Mouse (Mus musculus) ES-E14 (cell line): ENCODE measurements at regions not wholly inside any gene's neighbourhood (a gene's known extent, or its start where the extent isn't known, plus 50 kb on each side); places are given as distances from the start of the nearest gene placed in this dataset.

ENCODE experiments used
- CHD2 ChIP-seq: IDR thresholded peaks from 2 replicates; pipeline ENCODE4 v1.6.1; 2014; ENCODE audit warnings: mild to moderate bottlenecking, low read depth, low read length, inconsistent platforms
- ZC3H11A ChIP-seq: IDR thresholded peaks from 2 replicates; pipeline ENCODE4 v1.6.1; 2012; ENCODE audit warnings: low read depth, mild to moderate bottlenecking, inconsistent platforms, low read length, borderline replicate concordance
- ZNF384 ChIP-seq: IDR thresholded peaks from 2 replicates; pipeline ENCODE4 v1.6.1; 2012; ENCODE audit warnings: low read depth, low read length, inconsistent platforms

GRCm38 (mm10) chr13:83162761-83163160 lies 341.1 kb upstream of the Mef2c start:
- TF ChIP-seq ZC3H11A: no peak
- TF ChIP-seq ZNF384: no peak
- TF ChIP-seq CHD2: no peak
